Mouse (Mus musculus) MEL (cell line): ENCODE measurements around the gene Cdh5. TPM values are rescaled to one million over a fixed set of nuclear protein-coding genes. Genes with fewer than 3 reads are reported as not detected.

ENCODE experiments used
- DNase-seq: peaks from one replicate; pipeline ENCODE4 v3.0.0; 2011; ENCODE audit warnings: low read depth, low spot score
- H3K27ac ChIP-seq: 2 replicates; pipeline ENCODE4 v1.5.1; 2012; ENCODE audit warnings: low read depth, mild to moderate bottlenecking, control low read depth, low read length, moderate library complexity; ENCODE audit not compliant: control insufficient read depth
- H3K27me3 ChIP-seq, 2 experiments: fragments of 150-350 bp in 1 of 2; sonication (generic) in 1 of 2; 2 replicates each; pipeline ENCODE4 v1.6.1; 2012; ENCODE audit warnings: low read length in 2 of 2, mild to moderate bottlenecking in 2 of 2, improper control_type of control experiment in 1 of 2, moderate library complexity in 1 of 2; ENCODE audit not compliant: insufficient read depth in 2 of 2, control insufficient read depth in 1 of 2
- H3K36me3 ChIP-seq, 2 experiments: 2 replicates each; pipeline ENCODE4 v1.6.1; 2012 to 2014; ENCODE audit warnings: low read length in 2 of 2, improper control_type of control experiment in 1 of 2, inconsistent platforms in 1 of 2, mild to moderate bottlenecking in 1 of 2; ENCODE audit not compliant: insufficient read depth in 2 of 2, control insufficient read depth in 1 of 2
- H3K4me1 ChIP-seq, 2 experiments: fragments of 150-350 bp in 1 of 2; sonication (generic) in 1 of 2; 2 replicates each; pipeline ENCODE4 v1.6.1; 2012; ENCODE audit warnings: low read length in 2 of 2, improper control_type of control experiment in 1 of 2, mild to moderate bottlenecking in 1 of 2; ENCODE audit not compliant: insufficient read depth in 2 of 2, control insufficient read depth in 1 of 2
- H3K4me3 ChIP-seq, 2 experiments: fragments of 150-350 bp in 1 of 2; sonication (generic) in 1 of 2; 2 replicates each; pipeline ENCODE4 v1.5.1; 2012; ENCODE audit warnings: low read depth in 2 of 2, low read length in 2 of 2, mild to moderate bottlenecking in 2 of 2, moderate library complexity in 2 of 2, control low read depth in 1 of 2, improper control_type of control experiment in 1 of 2; ENCODE audit not compliant: control insufficient read depth in 1 of 2, insufficient read depth in 1 of 2
- H3K79me2 ChIP-seq: 2 replicates; pipeline ENCODE4 v1.6.1; 2012; ENCODE audit warnings: mild to moderate bottlenecking, low read length, moderate library complexity; ENCODE audit not compliant: control insufficient read depth, poor library complexity, insufficient read depth
- H3K9ac ChIP-seq: 2 replicates; pipeline ENCODE4 v1.6.1; 2012; ENCODE audit warnings: low read depth, mild to moderate bottlenecking, control low read depth, low read length, moderate library complexity; ENCODE audit not compliant: control insufficient read depth, poor library complexity, severe bottlenecking
- H3K9me3 ChIP-seq: fragments of 150-350 bp; sonication (generic); replicated peaks from 2 replicates; pipeline ENCODE4 v1.6.1; 2012; ENCODE audit warnings: mild to moderate bottlenecking, low read length, improper control_type of control experiment, moderate library complexity; ENCODE audit not compliant: insufficient read depth
- CTCF ChIP-seq, 3 experiments: IDR thresholded peaks in 2 of 3; conservative IDR thresholded peaks in 1 of 3; 2 replicates each; pipeline ENCODE4 v1.5.1; 2011 to 2012; ENCODE audit warnings: low read length in 3 of 3, low read depth in 2 of 3, mild to moderate bottlenecking in 2 of 3, improper control_type of control experiment in 1 of 3, inconsistent platforms in 1 of 3, mixed read lengths in 1 of 3, moderate library complexity in 1 of 3; ENCODE audit not compliant: control insufficient read depth in 1 of 3, insufficient read depth in 1 of 3, poor library complexity in 1 of 3, severe bottlenecking in 1 of 3
- ELF1 ChIP-seq: IDR thresholded peaks from 2 replicates; pipeline ENCODE4 v1.6.1; 2014; ENCODE audit warnings: low read depth, mild to moderate bottlenecking, inconsistent platforms, low read length, improper control_type of control experiment, moderate library complexity
- EP300 ChIP-seq, 2 experiments: IDR thresholded peaks; 2 replicates each; pipeline ENCODE4 v1.6.1; 2011; ENCODE audit warnings: improper control_type of control experiment in 2 of 2, low read length in 2 of 2, low read depth in 1 of 2, mild to moderate bottlenecking in 1 of 2
- ETS1 ChIP-seq: IDR thresholded peaks from 2 replicates; pipeline ENCODE4 v1.6.1; 2012; ENCODE audit warnings: low read depth, mild to moderate bottlenecking, inconsistent platforms, low read length, improper control_type of control experiment, moderate library complexity
- GABPA ChIP-seq: IDR thresholded peaks from 2 replicates; pipeline ENCODE4 v1.6.1; 2012; ENCODE audit warnings: low read depth, mild to moderate bottlenecking, inconsistent platforms, low read length, improper control_type of control experiment, moderate library complexity
- GATA1 ChIP-seq: IDR thresholded peaks from 2 replicates; pipeline ENCODE4 v1.6.1; 2011; ENCODE audit warnings: low read depth, low read length, improper control_type of control experiment
- HCFC1 ChIP-seq: IDR thresholded peaks from 2 replicates; pipeline ENCODE4 v1.6.1; 2012; ENCODE audit warnings: low read depth, mild to moderate bottlenecking, inconsistent platforms, low read length, improper control_type of control experiment, moderate library complexity
- JUND ChIP-seq: IDR thresholded peaks from 2 replicates; pipeline ENCODE4 v1.6.1; 2011; ENCODE audit warnings: low read depth, mild to moderate bottlenecking, improper control_type of control experiment, low read length
- MAX ChIP-seq: IDR thresholded peaks from 2 replicates; pipeline ENCODE4 v1.6.1; 2011; ENCODE audit warnings: low read length, improper control_type of control experiment
- MYB ChIP-seq: IDR thresholded peaks from 2 replicates; pipeline ENCODE4 v1.6.1; 2011; ENCODE audit warnings: mild to moderate bottlenecking, low read depth, low read length, improper control_type of control experiment
- NRF1 ChIP-seq: IDR thresholded peaks from 2 replicates; pipeline ENCODE4 v1.6.1; 2014; ENCODE audit warnings: low read depth, mild to moderate bottlenecking, inconsistent platforms, low read length, improper control_type of control experiment, moderate library complexity; ENCODE audit not compliant: poor library complexity, insufficient read depth, severe bottlenecking
- POLR2AphosphoS5 ChIP-seq: IDR thresholded peaks from 2 replicates; pipeline ENCODE4 v1.6.1; 2012; ENCODE audit warnings: low read depth, borderline replicate concordance, mild to moderate bottlenecking, inconsistent platforms, low read length, moderate library complexity, mixed read lengths
- SMC3 ChIP-seq: IDR thresholded peaks from 2 replicates; pipeline ENCODE4 v1.6.1; 2011; ENCODE audit warnings: low read depth, low read length, improper control_type of control experiment
- USF1 ChIP-seq: IDR thresholded peaks from 2 replicates; pipeline ENCODE4 v1.6.1; 2014; ENCODE audit warnings: low read depth, mild to moderate bottlenecking, inconsistent platforms, low read length, improper control_type of control experiment, moderate library complexity
- USF2 ChIP-seq, 2 experiments: IDR thresholded peaks; 2 replicates each; pipeline ENCODE4 v1.6.1; 2011 to 2012; ENCODE audit warnings: improper control_type of control experiment in 2 of 2, low read length in 2 of 2, borderline replicate concordance in 1 of 2, inconsistent platforms in 1 of 2, low read depth in 1 of 2, mild to moderate bottlenecking in 1 of 2; ENCODE audit not compliant: insufficient read depth in 1 of 2
- ZKSCAN1 ChIP-seq: IDR thresholded peaks from 2 replicates; pipeline ENCODE4 v1.6.1; 2012; ENCODE audit warnings: low read depth, mild to moderate bottlenecking, inconsistent platforms, low read length, improper control_type of control experiment, moderate library complexity
- ZNF384 ChIP-seq: IDR thresholded peaks from 2 replicates; pipeline ENCODE4 v1.6.1; 2012; ENCODE audit warnings: low read depth, mild to moderate bottlenecking, inconsistent platforms, low read length, improper control_type of control experiment
- polyA plus RNA-seq, 2 experiments: library from polyadenylated mRNA; stranded (reverse) in 1 of 2; unstranded in 1 of 2; fragments of >175 nt in 1 of 2; fragments of >200 nt in 1 of 2; gene quantifications; 2 replicates each; pipeline versions ENCODE4 v1.2.1 to v1.2.4; 2012; ENCODE audit warnings: low replicate concordance in 2 of 2, low read depth in 1 of 2; ENCODE audit not compliant: insufficient read length in 2 of 2, insufficient read depth in 1 of 2, missing spikeins in 1 of 2
- total RNA-seq: library from RNA; depleted of rRNA; stranded (reverse); fragments of 300-350 nt; gene quantifications from 2 replicates; pipeline ENCODE4 v1.2.3, GENCODE M21; 2012

Gene Cdh5
- total and polyA plus RNA-seq, 3 experiments, result not detected

GRCm38 (mm10) chr8:104121640-104122416 is 20.4 kb downstream of the Cdh5 start:
- no peaks in the 10 kb centered on the region for H3K9me3 ChIP-seq
- no peak overlapping the region for H3K27ac ChIP-seq
- no peak for DNase-seq
- H3K36me3 ChIP-seq, result no peaks in the 10 kb centered on the region
- no peaks in the 10 kb centered on the region for H3K79me2 ChIP-seq
- no peaks in the 10 kb centered on the region for H3K27me3 ChIP-seq
- H3K4me1 ChIP-seq, result no peaks in the 10 kb centered on the region
- H3K9ac ChIP-seq, result no peak overlapping the region
- H3K4me3 ChIP-seq, result no peak overlapping the region
- TF ChIP-seq EP300 (IDR thresholded peaks at IDR 0.05; ENCODE audit: low read depth in 1 of 2, low read length in 2 of 2) (no peak), MYB (no peak), HCFC1 (no peak), GATA1 (no peak), POLR2AphosphoS5 (no peak), ETS1 (no peak), JUND (no peak), SMC3 (no peak), GABPA (no peak), MAX (no peak), ZKSCAN1 (no peak), USF1 (no peak), NRF1 (no peak)
- TF ChIP-seq, all 39 proteins: peak for 0

GRCm38 (mm10) chr8:104123080-104123657 is 21.7 kb downstream of the Cdh5 start:
- Histone ChIP-seq H3K36me3 (no peaks in the 10 kb centered on the region), H3K9ac (no peak overlapping the region), H3K4me1 (no peaks in the 10 kb centered on the region), H3K27ac (no peak overlapping the region), H3K4me3 (no peak overlapping the region), H3K79me2 (no peaks in the 10 kb centered on the region), H3K27me3 (no peaks in the 10 kb centered on the region), H3K9me3 (no peaks in the 10 kb centered on the region)
- DNase-seq, result no peak
- TF ChIP-seq USF2 (IDR thresholded peaks at IDR 0.05; ENCODE audit: borderline replicate concordance in 1 of 2, insufficient read depth in 1 of 2, low read depth in 1 of 2, low read length in 2 of 2) (no peak), ZKSCAN1 (no peak), CTCF (IDR thresholded peaks at IDR 0.05 in 2 of 3, conservative IDR thresholded peaks at IDR 0.05 in 1 of 3; ENCODE audit: control insufficient read depth in 1 of 3, insufficient read depth in 1 of 3, low read depth in 2 of 3, low read length in 3 of 3, poor library complexity in 1 of 3, severe bottlenecking in 1 of 3) (no peak), USF1 (no peak), MYB (no peak), ZNF384 (no peak), ELF1 (no peak), EP300 (IDR thresholded peaks at IDR 0.05; ENCODE audit: low read depth in 1 of 2, low read length in 2 of 2) (no peak)
